Mouse (Mus musculus): ENCODE results near the gene Arhgap30. TPM values are rescaled to one million over a fixed set of nuclear protein-coding genes. Genes with fewer than 3 reads are reported as not detected.

The Arhgap30 gene
- polyA plus RNA-seq, 1 experiment from 2014 or later: 0.59 TPM

- 78% methylated on average over 7 of the region's 7 CpGs for WGBS
Measured at GRCm38 (mm10) chr1:171446854-171447253, 58.1 kb downstream of the Arhgap30 start.

GRCm38 (mm10) chr1:171447692-171448091 lies 58.9 kb downstream of the Arhgap30 start:
- WGBS: 78% methylated on average over 10 of the region's 10 CpGs
- H3K36me3 ChIP-seq (ENCODE audit: control insufficient read depth, insufficient read depth, low read length): no peaks in the 10 kb centered on the region

More at GRCm38 (mm10) chr1:171446854-171447253, 58.1 kb downstream of the Arhgap30 start:
- H3K36me3 ChIP-seq (ENCODE audit: control insufficient read depth, insufficient read depth, low read length): no peaks in the 10 kb centered on the region
- H3K27me3 ChIP-seq (ENCODE audit: control insufficient read depth, insufficient read depth, low read depth, low read length): no peaks in the 10 kb centered on the region
- H3K4me1 ChIP-seq (ENCODE audit: control insufficient read depth, insufficient read depth, low read length): no peaks in the 10 kb centered on the region
- ATAC-seq: no peak
- H3K9me3 ChIP-seq (replicated peaks; ENCODE audit: control insufficient read depth, low read length, poor library complexity, severe bottlenecking): no peaks in the 10 kb centered on the region
- H3K4me3 ChIP-seq (ENCODE audit: low read depth, low read length): no peak overlapping the region
- no peak overlapping the region for H3K9ac ChIP-seq (ENCODE audit: low read depth, low read length)
- H3K27ac ChIP-seq (ENCODE audit: low read length): no peak overlapping the region
- no peak overlapping the region for H3K4me2 ChIP-seq (ENCODE audit: low read length)

GRCm38 (mm10) chr1:171450062-171450461 lies 61.3 kb downstream of the Arhgap30 start:
- H3K4me1 ChIP-seq (ENCODE audit: control insufficient read depth, insufficient read depth, low read length): no peaks in the 10 kb centered on the region
- H3K9me3 ChIP-seq (replicated peaks; ENCODE audit: control insufficient read depth, low read length, poor library complexity, severe bottlenecking): no peaks in the 10 kb centered on the region
- H3K27ac ChIP-seq (ENCODE audit: low read length): no peak overlapping the region
- WGBS: 87% methylated on average over 11 of the region's 11 CpGs
- H3K27me3 ChIP-seq (ENCODE audit: control insufficient read depth, insufficient read depth, low read depth, low read length): no peaks in the 10 kb centered on the region
- no peaks in the 10 kb centered on the region for H3K36me3 ChIP-seq (ENCODE audit: control insufficient read depth, insufficient read depth, low read length)
- H3K4me2 ChIP-seq (ENCODE audit: low read length): no peak overlapping the region
- ATAC-seq: no peak
- H3K4me3 ChIP-seq (ENCODE audit: low read depth, low read length): no peak overlapping the region
- H3K9ac ChIP-seq (ENCODE audit: low read depth, low read length): no peak overlapping the region

More at GRCm38 (mm10) chr1:171447692-171448091, 58.9 kb downstream of the Arhgap30 start:
- H3K4me3 ChIP-seq (ENCODE audit: low read depth, low read length): no peak overlapping the region
- ATAC-seq: no peak
- H3K27me3 ChIP-seq (ENCODE audit: control insufficient read depth, insufficient read depth, low read depth, low read length): no peaks in the 10 kb centered on the region
- H3K9me3 ChIP-seq (replicated peaks; ENCODE audit: control insufficient read depth, low read length, poor library complexity, severe bottlenecking): no peaks in the 10 kb centered on the region
- no peak overlapping the region for H3K9ac ChIP-seq (ENCODE audit: low read depth, low read length)
- no peaks in the 10 kb centered on the region for H3K4me1 ChIP-seq (ENCODE audit: control insufficient read depth, insufficient read depth, low read length)
- H3K4me2 ChIP-seq (ENCODE audit: low read length): no peak overlapping the region
- no peak overlapping the region for H3K27ac ChIP-seq (ENCODE audit: low read length)

- no peaks in the 10 kb centered on the region for H3K4me1 ChIP-seq (ENCODE audit: control insufficient read depth, insufficient read depth, low read length)
Measured at GRCm38 (mm10) chr1:171451001-171451400, 62.2 kb downstream of the Arhgap30 start.

GRCm38 (mm10) chr1:171452522-171452921 lies 63.8 kb downstream of the Arhgap30 start:
- no peak overlapping the region for H3K27ac ChIP-seq (ENCODE audit: low read length)
- no peaks in the 10 kb centered on the region for H3K36me3 ChIP-seq (ENCODE audit: control insufficient read depth, insufficient read depth, low read length)
- ATAC-seq: no peak
- no peak overlapping the region for H3K4me2 ChIP-seq (ENCODE audit: low read length)
- WGBS: 77% methylated on average over 5 of the region's 5 CpGs
- no peaks in the 10 kb centered on the region for H3K9me3 ChIP-seq (replicated peaks; ENCODE audit: control insufficient read depth, low read length, poor library complexity, severe bottlenecking)
- H3K4me3 ChIP-seq (ENCODE audit: low read depth, low read length): no peak overlapping the region
- H3K4me1 ChIP-seq (ENCODE audit: control insufficient read depth, insufficient read depth, low read length): no peaks in the 10 kb centered on the region
- no peaks in the 10 kb centered on the region for H3K27me3 ChIP-seq (ENCODE audit: control insufficient read depth, insufficient read depth, low read depth, low read length)
- no peak overlapping the region for H3K9ac ChIP-seq (ENCODE audit: low read depth, low read length)

More at GRCm38 (mm10) chr1:171451001-171451400, 62.2 kb downstream of the Arhgap30 start:
- H3K9me3 ChIP-seq (replicated peaks; ENCODE audit: control insufficient read depth, low read length, poor library complexity, severe bottlenecking): no peaks in the 10 kb centered on the region
- no peaks in the 10 kb centered on the region for H3K36me3 ChIP-seq (ENCODE audit: control insufficient read depth, insufficient read depth, low read length)
- no peak overlapping the region for H3K4me2 ChIP-seq (ENCODE audit: low read length)
- no peak for ATAC-seq
- H3K27ac ChIP-seq (ENCODE audit: low read length): no peak overlapping the region
- no peak overlapping the region for H3K4me3 ChIP-seq (ENCODE audit: low read depth, low read length)
- H3K27me3 ChIP-seq (ENCODE audit: control insufficient read depth, insufficient read depth, low read depth, low read length): no peaks in the 10 kb centered on the region
- no peak overlapping the region for H3K9ac ChIP-seq (ENCODE audit: low read depth, low read length)
- 88% methylated on average over 10 of the region's 10 CpGs for WGBS

GRCm38 (mm10) chr1:171452923-171453322 lies 64.2 kb downstream of the Arhgap30 start:
- H3K27ac ChIP-seq (ENCODE audit: low read length): no peak overlapping the region
- no peaks in the 10 kb centered on the region for H3K27me3 ChIP-seq (ENCODE audit: control insufficient read depth, insufficient read depth, low read depth, low read length)
- no peaks in the 10 kb centered on the region for H3K36me3 ChIP-seq (ENCODE audit: control insufficient read depth, insufficient read depth, low read length)
- WGBS: 91% methylated on average over 5 of the region's 5 CpGs
- no peak overlapping the region for H3K4me3 ChIP-seq (ENCODE audit: low read depth, low read length)
- H3K9ac ChIP-seq (ENCODE audit: low read depth, low read length): no peak overlapping the region
- H3K9me3 ChIP-seq (replicated peaks; ENCODE audit: control insufficient read depth, low read length, poor library complexity, severe bottlenecking): no peaks in the 10 kb centered on the region
- no peak for ATAC-seq
- H3K4me2 ChIP-seq (ENCODE audit: low read length): no peak overlapping the region
- H3K4me1 ChIP-seq (ENCODE audit: control insufficient read depth, insufficient read depth, low read length): no peaks in the 10 kb centered on the region

GRCm38 (mm10) chr1:171454926-171455325 lies 66.2 kb downstream of the Arhgap30 start:
- Histone ChIP-seq H3K9me3 (replicated peaks; ENCODE audit: control insufficient read depth, low read length, poor library complexity, severe bottlenecking) (no peaks in the 10 kb centered on the region), H3K4me3 (ENCODE audit: low read depth, low read length) (no peak overlapping the region), H3K27ac (ENCODE audit: low read length) (no peak overlapping the region), H3K9ac (ENCODE audit: low read depth, low read length) (no peak overlapping the region), H3K36me3 (ENCODE audit: control insufficient read depth, insufficient read depth, low read length) (no peaks in the 10 kb centered on the region), H3K4me2 (ENCODE audit: low read length) (no peak overlapping the region), H3K4me1 (ENCODE audit: control insufficient read depth, insufficient read depth, low read length) (0 out of 2 replicates have a peak, but pooled peaks cover 2% of the 10 kb centered on the region), H3K27me3 (ENCODE audit: control insufficient read depth, insufficient read depth, low read depth, low read length) (no peaks in the 10 kb centered on the region)
- no peak for ATAC-seq
- WGBS: 86% methylated on average over 6 of the region's 6 CpGs

GRCm38 (mm10) chr1:171457568-171457967 lies 68.8 kb downstream of the Arhgap30 start:
- Histone ChIP-seq H3K4me2 (ENCODE audit: low read length) (no peak overlapping the region), H3K9me3 (replicated peaks; ENCODE audit: control insufficient read depth, low read length, poor library complexity, severe bottlenecking) (no peaks in the 10 kb centered on the region), H3K27me3 (ENCODE audit: control insufficient read depth, insufficient read depth, low read depth, low read length) (no peaks in the 10 kb centered on the region), H3K4me3 (ENCODE audit: low read depth, low read length) (no peak overlapping the region), H3K36me3 (ENCODE audit: control insufficient read depth, insufficient read depth, low read length) (no peaks in the 10 kb centered on the region), H3K27ac (ENCODE audit: low read length) (no peak overlapping the region), H3K9ac (ENCODE audit: low read depth, low read length) (no peak overlapping the region), H3K4me1 (ENCODE audit: control insufficient read depth, insufficient read depth, low read length) (peaks cover 4% of the 10 kb centered on the region; the same call in 1 of the 2 replicates)
- no peak for ATAC-seq
- 97% methylated on average over 1 of the region's 1 CpGs for WGBS

- Histone ChIP-seq H3K9me3 (replicated peaks; ENCODE audit: control insufficient read depth, low read length, poor library complexity, severe bottlenecking) (no peaks in the 10 kb centered on the region), H3K36me3 (ENCODE audit: control insufficient read depth, insufficient read depth, low read length) (no peaks in the 10 kb centered on the region), H3K27me3 (ENCODE audit: control insufficient read depth, insufficient read depth, low read depth, low read length) (no peaks in the 10 kb centered on the region), H3K9ac (ENCODE audit: low read depth, low read length) (no peak overlapping the region), H3K4me3 (ENCODE audit: low read depth, low read length) (no peak overlapping the region), H3K4me1 (ENCODE audit: control insufficient read depth, insufficient read depth, low read length) (peaks cover 4% of the 10 kb centered on the region; the same call in 1 of the 2 replicates), H3K4me2 (ENCODE audit: low read length) (no peak overlapping the region), H3K27ac (ENCODE audit: low read length) (no peak overlapping the region)
- ATAC-seq: no peak
- WGBS: 44% methylated on average over 5 of the region's 5 CpGs
Measured at GRCm38 (mm10) chr1:171459791-171460190, 71.0 kb downstream of the Arhgap30 start.

All from midbrain, embryonic 16.5 days (tissue).